Mouse (Mus musculus): ENCODE measurements around the gene Arfgap2. TPM values are rescaled to one million over a fixed set of nuclear protein-coding genes. Genes with fewer than 3 reads are reported as not detected.

Gene Arfgap2
- polyA plus RNA-seq, 1 experiment from 2014 or later, result 77.7 TPM

DNA sequence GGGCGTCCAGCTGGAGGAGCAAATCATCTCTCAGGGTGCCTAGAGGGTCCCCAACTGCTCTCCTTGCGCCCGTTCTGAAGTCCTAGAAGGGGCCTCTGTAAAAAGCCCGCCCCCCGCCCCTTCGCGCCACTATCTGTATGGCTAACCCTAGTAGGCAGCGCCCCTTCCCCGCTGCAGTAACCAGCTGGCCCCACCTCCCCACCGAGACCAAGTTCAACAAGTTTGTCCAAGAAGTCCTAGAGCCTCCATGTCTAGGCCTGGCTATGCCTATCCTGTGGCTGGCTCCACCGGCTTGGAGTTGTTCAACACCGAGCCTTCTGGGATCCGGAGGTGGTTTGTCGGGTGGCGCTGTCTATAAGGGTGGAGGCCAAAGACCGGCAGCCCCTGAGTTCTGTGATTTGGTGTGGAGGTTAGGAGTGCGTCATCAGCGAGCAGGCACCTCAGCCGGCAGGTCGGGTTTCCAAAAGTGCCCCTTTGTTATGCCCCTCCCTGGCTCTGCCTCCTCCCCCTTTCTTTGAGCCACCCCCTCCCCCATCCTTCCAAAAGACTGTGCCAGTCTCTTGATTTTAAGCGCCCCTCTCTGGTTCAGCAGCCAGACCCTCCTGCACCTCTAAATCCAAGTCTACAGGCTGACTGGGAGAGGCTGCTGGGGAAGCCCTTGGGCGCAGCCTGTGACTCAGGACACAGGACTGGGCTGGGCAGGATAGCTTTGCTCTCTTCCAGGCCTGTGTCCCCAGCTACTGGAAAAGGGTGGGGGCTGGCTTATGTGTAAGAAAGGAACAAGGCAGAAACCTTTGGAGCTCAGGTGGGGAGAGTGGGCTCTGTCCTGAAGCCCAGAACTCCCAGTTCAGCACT is 7.4 kb upstream of the Arfgap2 start:
- ATAC-seq, result peak; percentile 62
- WGBS, result under 1% methylated on average over 22 of the region's 22 CpGs

DNA sequence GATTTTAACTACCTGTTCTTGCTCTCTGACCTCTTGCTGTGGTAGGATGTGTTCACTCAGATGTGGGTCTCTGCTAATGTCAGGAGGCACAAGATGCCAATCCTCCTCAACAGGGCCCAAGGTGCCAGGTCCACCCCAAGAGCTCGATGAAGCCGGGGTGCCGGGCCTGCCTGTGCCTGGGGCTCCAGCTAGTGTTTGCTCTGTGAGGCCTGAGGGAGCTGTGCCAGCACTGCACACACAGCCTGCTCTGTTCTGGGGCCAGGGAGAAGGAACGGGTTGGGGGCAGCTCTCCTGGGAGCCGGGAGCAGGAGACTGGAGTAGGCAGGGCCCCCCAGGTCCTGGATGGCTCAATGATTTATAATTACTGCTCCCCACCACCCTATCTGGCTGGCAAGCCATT is 6.7 kb upstream of the Arfgap2 start:
- Histone ChIP-seq H3K27me3 (replicated peaks; ENCODE audit: control insufficient read depth, insufficient read depth, low read length) (no peaks in the 10 kb centered on the region), H3K4me1 (replicated peaks; ENCODE audit: control insufficient read depth, insufficient read depth, low read length) (peaks cover 28% of the 10 kb centered on the region), H3K4me2 (ENCODE audit: low read length) (peak overlapping the region; percentile 97), H3K36me3 (ENCODE audit: control insufficient read depth, insufficient read depth) (no peaks in the 10 kb centered on the region), H3K27ac (ENCODE audit: low read length) (no peak overlapping the region), H3K9ac (replicated peaks; ENCODE audit: low read depth, low read length) (peak overlapping the region; percentile 46), H3K9me3 (ENCODE audit: control insufficient read depth, low read length) (no peaks in the 10 kb centered on the region), H3K4me3 (replicated peaks; ENCODE audit: low read length) (peak overlapping the region; percentile 62)
- WGBS, result 39% methylated on average over 5 of the region's 5 CpGs
- ATAC-seq, result peak; percentile 39

More for the DNA sequence above, 7.4 kb upstream of the Arfgap2 start:
- Histone ChIP-seq H3K9me3 (ENCODE audit: control insufficient read depth, low read length) (no peaks in the 10 kb centered on the region), H3K36me3 (ENCODE audit: control insufficient read depth, insufficient read depth) (no peaks in the 10 kb centered on the region), H3K4me2 (ENCODE audit: low read length) (peak overlapping the region; percentile 97), H3K4me1 (replicated peaks; ENCODE audit: control insufficient read depth, insufficient read depth, low read length) (peaks cover 28% of the 10 kb centered on the region), H3K27me3 (replicated peaks; ENCODE audit: control insufficient read depth, insufficient read depth, low read length) (no peaks in the 10 kb centered on the region), H3K9ac (replicated peaks; ENCODE audit: low read depth, low read length) (peak overlapping the region; percentile 69), H3K4me3 (replicated peaks; ENCODE audit: low read length) (peak overlapping the region; percentile 62), H3K27ac (ENCODE audit: low read length) (no peak overlapping the region)

DNA sequence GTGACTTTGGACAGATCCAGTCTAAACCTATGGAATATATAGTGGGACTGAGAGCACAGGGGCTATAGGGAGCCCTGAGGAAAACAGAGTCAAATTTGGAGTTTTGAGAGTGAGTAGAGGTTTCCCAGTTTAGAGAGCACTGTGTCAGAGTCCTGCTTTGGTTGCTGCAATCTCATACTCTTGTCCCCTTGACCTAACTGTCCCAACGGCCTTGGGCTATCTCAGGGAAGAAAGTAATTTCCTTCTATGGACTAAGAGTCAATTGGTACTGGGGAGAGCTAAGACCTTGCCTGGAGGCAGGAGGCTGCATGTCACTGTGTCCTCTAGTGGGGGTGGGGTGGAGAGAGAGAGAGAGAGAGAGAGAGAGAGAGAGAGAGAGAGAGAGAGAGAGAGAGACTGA is 5.9 kb upstream of the Arfgap2 start:
- H3K4me3 ChIP-seq (replicated peaks; ENCODE audit: low read length), result no peak overlapping the region
- H3K27ac ChIP-seq (ENCODE audit: low read length), result no peak overlapping the region
- no peak for ATAC-seq
- H3K9me3 ChIP-seq (ENCODE audit: control insufficient read depth, low read length), result no peaks in the 10 kb centered on the region
- H3K27me3 ChIP-seq (replicated peaks; ENCODE audit: control insufficient read depth, insufficient read depth, low read length), result no peaks in the 10 kb centered on the region
- WGBS, result 73% methylated on average over 1 of the region's 1 CpGs
- no peak overlapping the region for H3K9ac ChIP-seq (replicated peaks; ENCODE audit: low read depth, low read length)
- H3K36me3 ChIP-seq (ENCODE audit: control insufficient read depth, insufficient read depth), result no peaks in the 10 kb centered on the region
- H3K4me2 ChIP-seq (ENCODE audit: low read length), result no peak overlapping the region
- peaks cover 28% of the 10 kb centered on the region for H3K4me1 ChIP-seq (replicated peaks; ENCODE audit: control insufficient read depth, insufficient read depth, low read length)

DNA sequence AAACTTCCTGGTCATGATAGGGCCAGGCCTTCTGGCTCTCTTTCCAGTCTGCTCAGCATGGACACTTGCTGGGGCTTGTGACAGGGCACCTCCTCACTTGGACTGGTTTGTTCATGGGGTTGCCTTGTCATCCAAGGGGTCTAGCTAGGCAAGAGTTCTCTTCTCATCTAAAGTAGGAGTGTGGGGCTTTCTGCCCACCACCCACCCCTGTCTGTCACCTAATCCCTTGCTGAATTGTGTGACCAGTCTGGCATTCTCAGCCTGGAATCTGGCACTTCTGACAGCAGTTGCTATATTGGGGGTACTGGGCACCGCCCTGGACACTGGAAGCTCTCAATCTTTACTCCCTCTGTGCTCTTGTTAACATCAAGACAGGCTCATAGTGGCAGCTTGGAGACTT is 5.3 kb upstream of the Arfgap2 start:
- H3K4me3 ChIP-seq (replicated peaks; ENCODE audit: low read length), result no peak overlapping the region
- 95% methylated on average over 1 of the region's 1 CpGs for WGBS
- no peak overlapping the region for H3K4me2 ChIP-seq (ENCODE audit: low read length)
- H3K27me3 ChIP-seq (replicated peaks; ENCODE audit: control insufficient read depth, insufficient read depth, low read length), result no peaks in the 10 kb centered on the region
- no peaks in the 10 kb centered on the region for H3K36me3 ChIP-seq (ENCODE audit: control insufficient read depth, insufficient read depth)
- no peak overlapping the region for H3K9ac ChIP-seq (replicated peaks; ENCODE audit: low read depth, low read length)
- no peaks in the 10 kb centered on the region for H3K9me3 ChIP-seq (ENCODE audit: control insufficient read depth, low read length)
- H3K4me1 ChIP-seq (replicated peaks; ENCODE audit: control insufficient read depth, insufficient read depth, low read length), result peaks cover 33% of the 10 kb centered on the region
- ATAC-seq, result no peak
- no peak overlapping the region for H3K27ac ChIP-seq (ENCODE audit: low read length)

DNA sequence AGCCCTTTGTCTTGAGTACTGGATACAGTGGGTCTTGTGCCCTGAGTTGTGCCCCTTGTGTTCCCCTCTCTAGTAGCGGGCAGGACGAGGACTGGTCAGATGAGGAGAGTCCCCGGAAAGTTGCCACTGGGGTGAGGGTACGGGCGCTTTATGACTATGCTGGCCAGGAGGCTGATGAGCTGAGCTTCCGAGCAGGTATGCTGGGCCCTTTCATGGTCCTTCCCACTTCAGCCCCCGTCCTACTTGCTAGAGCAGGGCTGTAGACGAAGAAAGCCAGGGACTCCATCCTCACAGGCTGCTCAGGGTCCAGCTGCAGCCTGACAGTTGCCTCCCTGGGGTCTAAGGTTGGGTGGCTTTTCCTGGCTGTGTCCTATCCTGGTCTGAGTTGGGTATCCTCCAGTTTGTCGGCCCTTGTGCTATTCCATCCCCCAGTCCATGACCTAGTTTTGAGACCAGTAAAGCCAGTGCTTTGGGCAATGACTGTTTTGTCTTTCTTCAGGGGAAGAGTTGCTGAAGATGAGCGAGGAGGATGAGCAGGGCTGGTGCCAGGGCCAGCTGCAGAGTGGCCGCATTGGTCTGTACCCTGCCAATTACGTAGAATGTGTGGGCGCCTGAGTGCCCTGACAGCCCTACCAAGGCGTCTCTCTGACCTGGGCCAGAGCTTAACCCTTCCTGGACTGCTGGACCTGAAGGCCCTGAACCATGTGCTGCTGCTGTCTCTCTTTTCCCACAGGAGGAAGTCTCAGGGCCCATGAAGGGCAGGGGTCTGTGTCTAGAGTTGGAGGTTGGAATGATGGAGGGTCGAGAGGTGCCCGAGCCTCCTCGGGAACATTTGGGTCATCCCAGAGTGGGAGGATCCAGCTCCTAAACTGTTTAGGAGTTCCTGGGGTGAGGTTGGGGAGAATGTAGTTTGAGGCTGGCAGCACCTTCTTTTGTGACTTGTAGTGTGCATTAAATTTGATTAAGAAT is 798 bp upstream of the Arfgap2 start:
- Histone ChIP-seq H3K4me2 (ENCODE audit: low read length) (peak overlapping the region; percentile 82), H3K27me3 (replicated peaks; ENCODE audit: control insufficient read depth, insufficient read depth, low read length) (no peaks in the 10 kb centered on the region), H3K9me3 (ENCODE audit: control insufficient read depth, low read length) (no peaks in the 10 kb centered on the region), H3K4me1 (replicated peaks; ENCODE audit: control insufficient read depth, insufficient read depth, low read length) (peaks cover 16% of the 10 kb centered on the region), H3K4me3 (replicated peaks; ENCODE audit: low read length) (peak overlapping the region; percentile 77), H3K9ac (replicated peaks; ENCODE audit: low read depth, low read length) (peak overlapping the region; percentile 68), H3K27ac (ENCODE audit: low read length) (peak overlapping the region; percentile 86), H3K36me3 (ENCODE audit: control insufficient read depth, insufficient read depth) (peaks cover 19% of the 10 kb centered on the region)
- ATAC-seq, result no peak; the same call in 1 of the 2 replicates
- whole genome bisulfite sequencing, result 89% methylated on average over 17 of the region's 17 CpGs

DNA sequence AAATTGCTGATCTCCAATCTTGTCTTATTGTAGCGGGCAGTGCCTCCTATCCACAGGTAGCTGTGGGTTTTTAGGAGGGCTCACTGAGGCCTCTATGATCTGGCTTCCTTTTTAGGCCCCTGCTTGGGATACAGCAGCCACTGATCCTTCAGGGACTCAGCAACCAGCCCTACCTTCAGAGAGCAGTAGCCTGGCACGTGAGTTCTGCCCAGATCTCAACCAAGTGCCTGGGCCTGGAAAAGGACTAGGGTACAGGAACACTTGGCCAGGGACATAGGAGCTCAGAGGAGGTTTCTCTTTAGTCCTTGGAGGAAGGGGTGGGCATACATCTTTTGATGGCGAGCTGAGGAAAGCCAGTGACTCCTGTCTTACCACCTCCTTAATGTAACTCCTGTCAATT is 3.3 kb downstream of the Arfgap2 start:
- WGBS, result 95% methylated on average over 3 of the region's 3 CpGs
- no peak overlapping the region for H3K4me3 ChIP-seq (replicated peaks; ENCODE audit: low read length)
- no peak overlapping the region for H3K9ac ChIP-seq (replicated peaks; ENCODE audit: low read depth, low read length)
- no peak overlapping the region for H3K27ac ChIP-seq (ENCODE audit: low read length)
- no peaks in the 10 kb centered on the region for H3K9me3 ChIP-seq (ENCODE audit: control insufficient read depth, low read length)
- peaks cover 35% of the 10 kb centered on the region for H3K36me3 ChIP-seq (ENCODE audit: control insufficient read depth, insufficient read depth)
- no peak overlapping the region for H3K4me2 ChIP-seq (ENCODE audit: low read length)
- H3K27me3 ChIP-seq (replicated peaks; ENCODE audit: control insufficient read depth, insufficient read depth, low read length), result no peaks in the 10 kb centered on the region
- peaks cover 16% of the 10 kb centered on the region for H3K4me1 ChIP-seq (replicated peaks; ENCODE audit: control insufficient read depth, insufficient read depth, low read length)
- no peak for ATAC-seq

DNA sequence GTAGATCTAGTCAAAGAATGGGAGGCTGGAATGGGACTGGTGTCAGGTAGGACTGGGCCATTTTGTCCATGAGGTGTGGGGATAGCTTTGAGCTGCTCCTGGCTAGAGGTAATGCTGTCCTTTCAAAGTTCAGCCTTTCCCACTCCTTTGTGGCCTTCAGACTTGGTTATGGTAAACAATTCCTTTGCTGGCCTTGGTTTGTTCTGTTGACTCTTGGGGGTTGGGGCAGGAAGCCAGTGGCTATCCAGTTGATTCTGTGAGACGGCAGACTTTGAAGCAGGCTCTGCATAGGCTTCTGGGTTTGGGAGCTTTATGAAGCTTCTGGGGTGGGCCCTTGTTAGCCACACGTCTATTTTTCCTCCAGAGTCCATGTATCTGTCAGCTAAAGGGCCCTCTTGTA is 3.9 kb downstream of the Arfgap2 start:
- no peak for ATAC-seq
- Histone ChIP-seq H3K27me3 (replicated peaks; ENCODE audit: control insufficient read depth, insufficient read depth, low read length) (no peaks in the 10 kb centered on the region), H3K4me1 (replicated peaks; ENCODE audit: control insufficient read depth, insufficient read depth, low read length) (peaks cover 16% of the 10 kb centered on the region), H3K9ac (replicated peaks; ENCODE audit: low read depth, low read length) (no peak overlapping the region), H3K4me2 (ENCODE audit: low read length) (no peak overlapping the region), H3K27ac (ENCODE audit: low read length) (no peak overlapping the region), H3K9me3 (ENCODE audit: control insufficient read depth, low read length) (no peaks in the 10 kb centered on the region), H3K4me3 (replicated peaks; ENCODE audit: low read length) (no peak overlapping the region), H3K36me3 (ENCODE audit: control insufficient read depth, insufficient read depth) (peaks cover 36% of the 10 kb centered on the region)
- 85% methylated on average over 2 of the region's 2 CpGs for WGBS

DNA sequence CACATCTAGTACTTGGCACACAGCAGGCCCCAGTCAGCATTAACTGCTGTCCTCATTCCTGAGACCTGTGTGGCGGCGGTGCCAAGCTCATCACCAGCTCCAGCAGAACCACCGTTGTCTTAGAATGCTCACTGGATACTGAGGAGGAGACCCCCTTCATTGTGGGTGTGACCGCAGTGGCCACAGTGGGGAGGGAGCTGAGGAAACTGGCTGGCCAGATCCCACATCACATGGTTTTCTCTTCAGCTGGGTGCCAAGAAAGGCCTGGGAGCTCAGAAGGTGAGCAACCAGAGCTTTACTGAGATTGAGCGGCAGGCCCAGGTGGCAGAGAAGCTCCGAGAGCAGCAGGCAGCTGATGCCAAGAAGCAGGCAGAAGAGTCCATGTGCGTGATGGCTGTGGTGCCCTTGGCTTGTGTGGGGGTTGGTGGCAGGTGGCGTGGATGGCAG is 4.9 kb downstream of the Arfgap2 start:
- 92% methylated on average over 8 of the region's 8 CpGs for WGBS
- Histone ChIP-seq H3K9me3 (ENCODE audit: control insufficient read depth, low read length) (no peaks in the 10 kb centered on the region), H3K36me3 (ENCODE audit: control insufficient read depth, insufficient read depth) (peaks cover 45% of the 10 kb centered on the region), H3K27ac (ENCODE audit: low read length) (no peak overlapping the region), H3K4me2 (ENCODE audit: low read length) (no peak overlapping the region), H3K4me3 (replicated peaks; ENCODE audit: low read length) (no peak overlapping the region), H3K4me1 (replicated peaks; ENCODE audit: control insufficient read depth, insufficient read depth, low read length) (peaks cover 9% of the 10 kb centered on the region), H3K27me3 (replicated peaks; ENCODE audit: control insufficient read depth, insufficient read depth, low read length) (no peaks in the 10 kb centered on the region), H3K9ac (replicated peaks; ENCODE audit: low read depth, low read length) (no peak overlapping the region)
- ATAC-seq, result no peak

DNA sequence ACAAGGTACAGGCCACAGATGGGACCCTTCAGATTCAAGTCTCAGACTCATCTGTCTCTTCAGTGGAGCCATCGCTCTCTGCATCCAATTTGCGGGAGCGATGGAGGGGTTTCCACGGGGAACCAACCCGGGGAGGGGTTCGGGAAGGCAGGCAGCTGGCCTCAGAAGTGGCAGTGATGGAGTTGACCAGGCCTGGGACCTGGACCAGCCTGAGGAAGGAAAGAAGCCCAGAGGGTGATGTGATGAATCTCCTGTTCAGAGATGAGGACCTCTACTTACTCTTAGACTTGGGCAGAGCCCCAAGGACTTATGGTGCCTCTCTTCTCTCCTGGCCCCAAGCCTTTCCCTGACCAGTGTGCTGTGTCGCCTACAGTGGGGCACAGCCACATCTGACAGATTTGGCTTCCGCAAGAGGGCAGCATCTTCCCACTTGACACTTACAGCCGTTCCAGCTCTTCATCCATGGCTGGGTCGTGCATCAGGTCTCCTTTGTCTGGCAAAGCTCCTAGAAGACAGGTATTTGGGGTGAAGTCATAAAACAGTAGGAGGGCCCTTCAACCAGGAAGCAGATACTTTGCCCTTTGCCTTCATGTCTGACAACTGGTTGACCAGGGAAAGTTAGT is 14.1 kb downstream of the Arfgap2 start:
- Histone ChIP-seq H3K27ac (ENCODE audit: low read length) (no peak overlapping the region), H3K4me2 (ENCODE audit: low read length) (no peak overlapping the region), H3K9ac (replicated peaks; ENCODE audit: low read depth, low read length) (no peak overlapping the region), H3K4me3 (replicated peaks; ENCODE audit: low read length) (no peak overlapping the region), H3K9me3 (ENCODE audit: control insufficient read depth, low read length) (no peaks in the 10 kb centered on the region), H3K36me3 (ENCODE audit: control insufficient read depth, insufficient read depth) (peaks cover 16% of the 10 kb centered on the region), H3K27me3 (replicated peaks; ENCODE audit: control insufficient read depth, insufficient read depth, low read length) (no peaks in the 10 kb centered on the region), H3K4me1 (replicated peaks; ENCODE audit: control insufficient read depth, insufficient read depth, low read length) (peaks cover 2% of the 10 kb centered on the region)
- WGBS, result 46% methylated on average over 10 of the region's 10 CpGs
- ATAC-seq, result peak; percentile 57

All from forebrain, embryonic 16.5 days (tissue).